Mouse (Mus musculus) right cerebral cortex, postnatal 4 days (tissue): Measurements from ENCODE around the gene Olfr263.
"Not testable (repeated sequence)": the region's sequence is repeated elsewhere in the genome, so short reads cannot be mapped to it uniquely, and the experiment has no call there.

Experiments
- DNase-seq: peaks from one replicate; pipeline ENCODE4 v3.0.0-alpha.2; 2022

Gene Olfr263

DNA sequence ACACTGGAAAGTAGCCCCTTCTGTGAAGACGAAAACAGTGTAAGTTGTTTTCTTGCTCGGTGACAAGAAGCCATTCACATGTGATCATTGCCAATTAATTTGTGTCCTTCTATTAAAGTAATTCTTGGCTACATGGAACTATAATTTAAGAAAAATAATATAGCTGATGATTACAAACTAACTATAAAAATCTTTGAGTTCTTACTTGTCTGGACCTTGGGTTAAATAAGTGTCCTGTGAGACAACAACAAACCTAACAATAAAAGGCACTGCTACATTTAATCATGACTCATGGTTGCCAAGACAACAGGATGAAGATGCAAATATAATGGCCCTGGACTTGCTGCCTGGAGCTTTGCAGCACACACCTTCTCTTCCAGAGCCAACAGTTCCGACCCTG lies at the start of gene Olfr263:
Olfr263 (plus strand) TSS at position 301 of the 400 bp plus-strand sequence.
- DNase-seq, result not testable (repeated sequence)

DNA sequence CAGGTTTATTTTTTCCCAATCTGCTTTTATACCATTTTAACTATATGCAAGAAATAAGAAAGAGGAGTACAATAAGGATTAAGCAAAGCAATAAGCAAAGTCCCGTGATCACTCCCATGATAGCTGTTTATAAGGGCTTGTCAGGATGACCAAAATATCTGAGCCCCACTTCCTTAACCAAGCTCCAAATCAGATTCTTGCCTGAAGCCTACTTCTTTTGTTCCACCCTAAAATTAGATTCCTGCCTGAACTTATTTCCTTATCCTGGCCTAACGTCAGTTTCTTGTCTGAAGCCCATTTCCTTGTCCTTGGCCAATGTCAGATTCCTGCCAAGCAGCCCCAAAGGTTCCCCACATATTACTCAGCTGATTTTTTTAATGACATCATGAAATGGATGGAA lies 46.8 kb upstream of the Olfr263 start:
- DNase-seq, result no peak

- no peak for DNase-seq
These were observed 19.7 kb upstream of the Olfr263 start for GRCm38 (mm10) chr13:21109759-21110158.

DNA sequence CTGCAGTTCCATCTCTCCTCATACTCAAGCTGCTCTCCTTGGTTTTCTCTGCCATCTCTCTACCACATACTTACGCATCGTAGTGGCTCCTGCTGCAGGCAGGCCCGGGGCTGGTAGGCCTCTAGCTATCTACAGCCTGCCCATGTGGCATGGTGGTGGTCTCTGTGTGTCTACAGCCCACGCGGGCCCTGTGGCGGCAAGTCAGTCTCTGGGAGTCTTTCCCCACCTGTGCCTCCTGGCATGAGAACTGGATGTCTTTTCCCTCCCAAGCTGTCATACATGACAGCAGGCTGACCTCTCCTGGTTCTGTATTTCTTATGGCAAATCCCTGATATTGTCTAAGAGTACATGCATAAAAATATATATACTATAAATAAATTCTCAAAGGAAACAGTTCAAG lies 19.0 kb upstream of the Olfr263 start:
- no peak for DNase-seq

DNA sequence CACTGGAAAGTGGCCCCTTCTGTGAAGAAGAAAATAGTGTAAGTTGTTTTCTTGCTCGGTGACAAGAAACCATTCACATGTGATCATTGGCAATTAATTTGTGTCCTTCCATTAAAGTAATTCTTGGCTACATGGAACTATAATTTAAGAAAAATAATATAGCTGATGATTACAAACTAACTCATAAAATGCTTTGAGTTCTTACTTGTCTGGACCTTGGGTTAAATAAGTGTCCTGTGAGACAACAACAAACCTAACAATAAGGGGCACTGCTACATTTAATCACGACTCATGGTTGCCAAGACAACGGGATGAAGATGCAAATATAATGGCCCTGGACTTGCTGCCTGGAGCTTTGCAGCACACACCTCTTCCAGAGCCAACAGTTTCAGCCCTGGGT lies 18.3 kb upstream of the Olfr263 start, which contains the start of gene Olfr1369-ps1:
Olfr1369-ps1 (plus strand) TSS at position 301 of the 400 bp plus-strand sequence.
- not testable (repeated sequence) for DNase-seq

- DNase-seq, result no peak
These were observed 15.3 kb upstream of the Olfr263 start for GRCm38 (mm10) chr13:21114121-21114520.

DNA sequence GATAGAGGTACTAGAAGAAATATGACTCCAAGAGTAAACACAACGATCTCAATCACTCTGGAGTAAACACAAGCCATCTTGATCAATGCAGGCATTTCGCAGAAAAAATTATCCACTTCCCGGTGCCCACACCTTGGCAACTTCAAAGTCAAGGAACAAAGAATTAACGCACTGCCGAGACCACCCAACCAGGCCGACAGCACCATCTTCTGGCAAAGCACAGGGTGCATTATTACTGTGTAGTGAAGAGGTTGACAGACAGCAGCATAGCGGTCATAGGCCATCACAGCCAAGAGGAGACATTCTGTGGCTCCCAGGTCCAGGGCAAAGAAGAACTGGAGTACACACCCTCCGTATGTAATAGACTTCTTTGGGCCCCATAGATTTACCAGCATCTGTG lies 13.0 kb downstream of the Olfr263 start:
- DNase-seq, result no peak

GRCm38 (mm10) chr13:21145767-21146166 lies 16.3 kb downstream of the Olfr263 start, which contains the start of gene Olfr1368:
Gene Olfr1368 (minus strand): TSS chr13:21145867.
- DNase-seq, result no peak

- DNase-seq, result no peak
These were observed 26.4 kb downstream of the Olfr263 start for GRCm38 (mm10) chr13:21155888-21156287.

GRCm38 (mm10) chr13:21158071-21158470 lies 28.6 kb downstream of the Olfr263 start:
- DNase-seq, result no peak

DNA sequence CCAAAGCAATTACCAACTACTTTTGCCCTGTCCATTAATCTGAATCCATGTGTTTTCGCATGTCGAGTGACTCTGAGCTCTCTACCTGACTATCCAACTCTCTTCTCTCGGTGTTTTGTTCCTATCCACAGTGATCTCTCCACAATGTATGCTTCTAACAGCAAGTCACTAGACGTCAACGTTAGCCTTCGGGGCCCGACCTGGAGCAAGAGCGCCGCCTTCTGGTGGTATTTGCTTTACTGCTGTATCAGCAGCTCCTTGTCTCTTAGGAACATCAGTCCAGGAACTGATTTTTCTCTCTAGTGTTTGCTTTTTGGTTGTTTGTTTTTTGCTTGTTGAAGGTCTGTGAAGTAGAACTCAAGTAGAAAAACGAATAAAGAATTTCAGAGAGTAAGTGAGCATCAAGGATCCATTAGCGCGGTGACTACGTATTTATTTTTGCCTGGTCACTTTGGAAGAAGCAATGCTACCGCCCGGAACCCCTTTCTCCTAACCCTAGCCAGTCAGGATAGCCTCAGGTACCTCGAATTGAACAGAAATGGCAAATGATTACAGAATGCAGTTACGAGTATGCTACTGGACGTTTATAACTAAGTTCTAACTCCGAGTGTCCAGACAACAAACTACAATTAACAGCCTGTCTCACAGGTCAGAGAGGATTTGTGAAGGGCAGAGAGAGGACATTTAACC lies 29.5 kb downstream of the Olfr263 start:
- DNase-seq, result peak; percentile 94

DNA sequence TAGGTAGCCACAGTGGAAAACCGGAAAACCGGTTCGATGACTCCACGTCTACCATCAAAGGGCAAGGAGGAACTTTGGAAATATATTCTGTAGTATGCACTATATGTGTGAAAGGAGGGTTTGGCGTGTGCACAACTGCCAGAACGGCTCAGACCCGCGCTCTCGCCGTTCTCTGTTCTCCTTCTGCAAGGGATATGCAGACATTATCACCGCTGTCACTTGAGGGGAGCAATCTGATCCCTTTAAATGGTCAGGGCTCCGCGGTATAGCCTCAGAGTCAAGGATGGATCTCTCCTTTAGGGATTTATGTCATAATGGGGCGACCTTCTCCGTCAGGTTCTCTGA lies 30.0 kb downstream of the Olfr263 start:
- no peak for DNase-seq

- no peak for DNase-seq
These were observed 30.6 kb downstream of the Olfr263 start for GRCm38 (mm10) chr13:21160041-21160511.

DNA sequence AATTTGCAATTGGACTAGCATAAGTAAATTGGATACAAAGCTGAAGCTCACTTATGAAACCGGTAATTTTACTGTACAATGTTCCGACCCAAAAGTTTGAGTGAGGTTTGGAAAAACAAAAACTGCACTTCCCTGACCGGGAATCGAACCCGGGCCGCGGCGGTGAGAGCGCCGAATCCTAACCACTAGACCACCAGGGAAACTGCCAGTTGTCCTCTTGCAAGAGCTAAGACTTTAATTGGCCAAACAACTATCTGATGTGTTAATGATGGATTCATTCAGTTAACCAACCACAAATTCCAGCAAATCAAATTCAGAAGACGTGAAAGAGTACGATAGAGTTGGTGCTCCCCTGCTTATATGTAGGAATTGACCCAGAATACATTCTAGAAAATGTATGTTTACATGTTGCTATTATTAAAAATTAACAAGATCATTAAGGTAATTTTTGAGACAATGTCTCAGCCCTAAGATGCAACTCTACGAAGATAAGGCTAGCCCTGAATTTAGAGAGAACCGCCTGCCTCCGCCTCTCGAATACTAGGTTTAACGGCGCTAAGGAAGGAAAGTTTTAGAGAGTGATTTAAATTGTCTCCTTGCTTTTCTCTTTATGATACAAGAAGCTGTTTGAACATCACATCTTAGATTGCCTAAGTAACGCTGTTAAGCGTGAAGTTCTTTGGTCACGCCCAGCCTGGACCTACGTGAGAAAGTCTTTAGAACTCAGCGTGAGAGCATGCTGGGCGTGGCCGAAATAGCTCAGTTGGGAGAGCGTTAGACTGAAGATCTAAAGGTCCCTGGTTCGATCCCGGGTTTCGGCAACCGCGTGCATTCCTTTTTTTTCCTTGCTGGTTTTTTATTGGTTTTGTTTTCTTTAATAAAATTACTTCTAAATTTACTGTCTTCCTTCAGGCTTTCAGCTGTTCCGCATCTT lies 31.5 kb downstream of the Olfr263 start:
- peak; percentile 92 for DNase-seq

- no peak for DNase-seq
These were observed 32.2 kb downstream of the Olfr263 start for GRCm38 (mm10) chr13:21161591-21161990.

- no peak for DNase-seq
These were observed 33.2 kb downstream of the Olfr263 start for GRCm38 (mm10) chr13:21162591-21162990.

DNA sequence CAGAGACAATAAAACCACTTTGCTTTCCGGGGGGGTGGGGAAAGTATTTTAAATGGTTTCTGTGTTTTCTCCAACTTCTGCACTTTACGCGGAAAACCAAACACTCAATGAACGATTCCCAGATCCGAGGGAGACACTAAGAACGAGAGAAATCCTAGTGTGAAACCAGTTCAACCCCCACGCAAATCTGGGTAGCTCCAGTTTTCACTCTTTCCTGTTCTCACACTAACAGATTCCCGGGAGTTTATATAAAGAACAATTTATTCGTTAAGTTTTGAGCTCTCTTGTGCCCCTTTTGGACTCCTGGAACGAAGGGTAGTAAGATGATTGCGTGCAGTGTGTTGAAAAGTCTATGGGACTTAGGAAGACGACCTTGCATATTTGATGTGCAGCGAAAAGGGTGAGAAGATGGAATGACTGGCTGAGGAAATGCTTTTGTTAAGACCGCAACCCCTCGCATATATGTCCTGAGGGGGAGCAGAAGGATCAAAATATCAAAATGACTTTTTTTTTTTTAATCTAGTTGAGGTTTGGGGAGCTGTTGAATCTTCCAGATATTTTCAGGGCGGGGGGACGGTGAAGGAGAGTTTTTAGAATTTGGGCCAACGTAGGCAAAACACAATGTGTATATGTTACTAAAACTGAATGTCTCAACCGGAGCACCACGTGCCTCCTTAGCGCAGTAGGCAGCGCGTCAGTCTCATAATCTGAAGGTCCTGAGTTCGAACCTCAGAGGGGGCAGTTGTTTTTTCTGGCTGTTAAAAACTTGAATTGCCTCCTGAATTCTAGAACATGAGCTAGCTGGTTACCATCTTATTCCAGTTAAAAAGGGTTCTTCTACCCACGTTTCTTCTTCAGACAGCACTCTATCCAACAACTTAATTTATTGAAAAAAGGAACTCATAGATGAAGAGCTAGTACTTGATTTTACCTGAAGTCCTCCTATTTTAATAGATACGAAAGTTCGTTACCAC lies 37.8 kb downstream of the Olfr263 start:
- DNase-seq, result peak; percentile 79

DNA sequence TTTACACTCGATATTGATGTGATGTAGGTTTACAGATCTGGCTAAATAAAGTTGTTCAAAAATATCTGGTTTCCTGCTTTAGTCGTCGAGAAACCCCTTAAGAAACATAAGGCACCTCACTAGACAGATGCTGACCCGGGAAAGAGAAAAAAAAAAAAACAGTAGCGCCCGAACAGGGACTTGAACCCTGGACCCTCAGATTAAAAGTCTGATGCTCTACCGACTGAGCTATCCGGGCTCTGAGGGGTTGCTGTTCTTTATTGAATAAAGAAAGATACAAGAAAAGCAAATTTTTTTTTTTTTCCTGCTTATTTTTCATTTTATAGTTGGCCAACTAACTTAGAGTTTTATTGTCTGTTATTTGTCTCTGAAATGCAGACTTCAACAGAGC lies 38.5 kb downstream of the Olfr263 start:
- no peak for DNase-seq

GRCm38 (mm10) chr13:21168371-21169011 lies 39.1 kb downstream of the Olfr263 start:
- DNase-seq, result no peak

- DNase-seq, result no peak
These were observed 39.8 kb downstream of the Olfr263 start for GRCm38 (mm10) chr13:21169121-21169656.

- peak; percentile 73 for DNase-seq
These were observed 40.4 kb downstream of the Olfr263 start for GRCm38 (mm10) chr13:21169657-21170430.
